Mouse (Mus musculus) layer of hippocampus, adult 2 months (tissue): ENCODE data around the gene Epc2. TPM values are rescaled to one million over a fixed set of nuclear protein-coding genes. Genes with fewer than 3 reads are reported as not detected.
A peak's percentile ranks its signal among the peaks of the same experiment; 100 is the strongest.

Source experiments
- DNase-seq, 2 experiments: peaks; one replicate each; pipeline ENCODE4 v3.0.0; 2022; ENCODE audit warnings: low spot score in 2 of 2
- H3K27ac ChIP-seq: fragments of 200-600 bp; 2 replicates; pipeline ENCODE4 v1.8.1; 2022
- H3K4me3 ChIP-seq: fragments of 200-600 bp; 2 replicates; pipeline ENCODE4 v1.8.1; 2022; ENCODE audit warnings: mild to moderate bottlenecking
- CTCF ChIP-seq: fragments of 200-600 bp; conservative IDR thresholded peaks from 2 replicates; pipeline ENCODE4 v1.8.1; 2022; ENCODE audit warnings: antibody characterized with exemption, mild to moderate bottlenecking, moderate library complexity
- long read RNA-seq, 2 experiments: library from polyadenylated mRNA; stranded (forward); transcript quantifications; one replicate each; pipeline ENCODE4 v2.0.0; 2021; ENCODE audit warnings: borderline mapping rate in 2 of 2
- total RNA-seq, 2 experiments: library from RNA; stranded (reverse); gene quantifications; 2 replicates each; pipeline ENCODE4 v1.2.3; 2021

The Epc2 gene
- 10 to 100 TPM; 51.4 to 62.7 TPM for total RNA-seq
- long read RNA-seq, experiment 1, partial matches to known transcripts, result 7 of 9 reads
- long read RNA-seq, experiment 1, other reads (novel, unspliced or antisense), result 2 of 9 reads
- long read RNA-seq, experiment 2, full-length matches to known transcripts, result 1 of 11 reads
- long read RNA-seq, experiment 2, partial matches to known transcripts, result 7 of 11 reads
- long read RNA-seq, experiment 2, other reads (novel, unspliced or antisense), result 3 of 11 reads

DNA sequence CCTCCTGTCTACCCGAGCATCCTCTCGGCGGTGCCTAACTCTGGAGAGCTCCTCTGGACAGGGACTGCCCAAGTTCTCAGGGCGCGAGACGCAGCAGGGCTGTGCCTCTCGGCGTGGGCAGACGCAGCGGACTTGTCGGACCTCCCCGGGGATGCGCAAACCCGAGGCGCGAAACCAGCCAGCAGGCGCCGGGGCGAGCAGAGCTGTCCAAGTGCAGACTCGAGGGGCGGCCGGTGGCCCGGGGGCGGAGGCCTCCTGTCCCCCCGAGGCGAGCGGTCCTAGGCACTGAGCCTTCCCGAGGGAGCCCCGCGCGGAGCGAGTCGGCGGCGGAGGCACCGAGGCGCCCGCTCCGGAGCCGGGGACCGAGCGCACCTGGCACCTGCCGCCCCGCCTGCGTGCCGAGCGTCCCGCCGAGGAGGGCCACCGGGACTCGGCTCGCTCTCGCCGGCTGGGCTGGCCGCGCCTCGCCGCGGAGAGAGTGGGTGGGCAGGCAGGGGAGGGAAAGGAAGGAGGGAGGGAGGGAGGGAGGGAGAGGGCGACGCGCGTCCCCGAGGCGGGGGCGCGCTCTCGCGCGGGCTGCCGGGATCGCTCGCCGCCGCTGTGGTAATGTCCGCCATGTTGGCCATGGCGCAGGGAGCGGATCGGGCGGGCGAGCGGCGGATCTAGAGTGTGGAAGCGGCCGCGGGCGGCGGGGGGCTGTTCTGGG, at the start of gene Epc2:
Epc2 (plus strand) TSS at position 556 of the 706 bp plus-strand sequence.
- Histone ChIP-seq H3K4me3 (peak within 1 kb of the TSS; percentile 88), H3K27ac (peak within 1 kb of the TSS; percentile 100)
- peak; percentile 76 to 82 for DNase-seq
- no peak for TF ChIP-seq CTCF

DNA sequence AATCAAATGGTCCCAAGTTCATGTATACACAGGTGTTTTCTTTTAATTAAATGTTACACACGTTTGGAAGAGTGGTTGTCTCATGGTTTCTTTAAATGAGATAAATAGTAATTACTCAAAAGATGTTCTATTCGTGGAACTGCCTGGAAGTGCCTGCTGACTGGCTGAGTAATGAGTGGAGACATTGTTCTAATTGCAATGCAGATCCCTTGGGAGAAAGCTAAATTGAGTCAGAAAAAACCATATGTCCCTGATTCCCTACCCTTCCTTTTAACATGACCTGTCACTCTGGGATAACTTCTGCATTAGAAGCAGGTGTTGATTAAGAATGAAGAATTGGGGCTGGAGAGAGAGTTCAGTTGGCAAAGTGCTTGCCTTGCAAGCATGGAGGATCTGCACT, 45.3 kb upstream of the Epc2 start:
- H3K27ac ChIP-seq, result no peak overlapping the region
- TF ChIP-seq CTCF, result no peak
- H3K4me3 ChIP-seq, result no peak overlapping the region
- DNase-seq, result no peak

DNA sequence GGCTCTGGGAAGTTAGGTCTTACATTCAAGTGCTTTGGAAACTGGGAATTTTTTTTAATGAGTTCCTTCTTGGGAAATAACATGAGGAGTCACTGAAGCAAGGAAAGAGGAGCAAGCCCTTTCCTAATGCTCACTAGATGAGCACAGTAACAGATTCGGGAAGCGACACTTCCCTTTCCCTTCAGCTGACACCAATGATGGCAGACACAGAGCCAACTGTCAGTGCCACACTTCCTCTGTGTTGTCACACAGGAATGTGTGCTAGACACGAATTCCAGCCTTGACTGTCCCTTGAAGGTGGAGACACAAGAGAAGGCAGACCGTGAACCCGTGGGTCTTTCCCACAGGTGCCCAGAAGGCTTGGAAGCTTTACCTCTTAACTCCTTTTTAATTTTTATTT, 39.6 kb upstream of the Epc2 start:
- Histone ChIP-seq H3K4me3 (no peak overlapping the region), H3K27ac (no peak overlapping the region)
- DNase-seq, result no peak
- TF ChIP-seq CTCF, result no peak

DNA sequence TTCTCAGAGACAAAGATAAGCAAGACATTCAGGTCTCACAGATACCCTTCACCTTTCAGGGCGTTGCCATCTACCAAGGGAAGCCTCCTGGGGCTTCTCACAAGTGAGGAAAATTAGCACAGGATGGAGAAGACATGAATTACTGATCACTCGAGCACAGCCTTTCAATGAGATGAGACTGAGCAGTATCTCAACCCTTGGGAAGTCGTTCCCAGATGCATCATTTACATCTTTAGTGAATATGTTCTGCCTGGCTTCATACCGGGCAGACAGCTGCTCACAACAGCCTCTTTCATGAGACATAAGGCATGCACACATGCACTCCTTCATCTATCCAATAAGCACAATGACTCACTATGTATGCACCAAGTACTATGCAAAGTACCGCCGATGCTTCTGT, 38.7 kb upstream of the Epc2 start:
- H3K27ac ChIP-seq, result no peak overlapping the region
- peak in 1 of 2 experiments; percentile 43 for DNase-seq
- no peak overlapping the region for H3K4me3 ChIP-seq
- no peak for TF ChIP-seq CTCF

DNA sequence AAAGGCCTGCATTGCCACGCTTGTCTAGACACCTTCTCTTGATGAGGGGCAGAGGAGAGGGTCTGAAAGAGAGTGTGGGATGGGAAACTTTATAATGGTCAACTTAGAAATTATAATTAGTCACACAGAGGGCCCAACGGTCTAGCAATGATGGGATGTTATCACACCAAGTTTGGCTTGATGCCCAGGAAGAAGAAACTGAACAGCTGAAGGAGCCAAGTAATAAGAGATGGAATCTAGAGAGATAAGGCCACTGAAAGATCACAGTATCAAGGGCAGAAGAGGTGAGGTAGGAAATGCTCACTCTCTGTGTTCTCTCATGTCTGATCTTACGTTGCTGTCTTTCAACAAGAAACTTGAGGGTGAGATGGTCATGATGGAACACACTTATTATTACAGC, 35.4 kb upstream of the Epc2 start:
- Histone ChIP-seq H3K27ac (no peak overlapping the region), H3K4me3 (no peak overlapping the region)
- DNase-seq, result no peak
- no peak for TF ChIP-seq CTCF

DNA sequence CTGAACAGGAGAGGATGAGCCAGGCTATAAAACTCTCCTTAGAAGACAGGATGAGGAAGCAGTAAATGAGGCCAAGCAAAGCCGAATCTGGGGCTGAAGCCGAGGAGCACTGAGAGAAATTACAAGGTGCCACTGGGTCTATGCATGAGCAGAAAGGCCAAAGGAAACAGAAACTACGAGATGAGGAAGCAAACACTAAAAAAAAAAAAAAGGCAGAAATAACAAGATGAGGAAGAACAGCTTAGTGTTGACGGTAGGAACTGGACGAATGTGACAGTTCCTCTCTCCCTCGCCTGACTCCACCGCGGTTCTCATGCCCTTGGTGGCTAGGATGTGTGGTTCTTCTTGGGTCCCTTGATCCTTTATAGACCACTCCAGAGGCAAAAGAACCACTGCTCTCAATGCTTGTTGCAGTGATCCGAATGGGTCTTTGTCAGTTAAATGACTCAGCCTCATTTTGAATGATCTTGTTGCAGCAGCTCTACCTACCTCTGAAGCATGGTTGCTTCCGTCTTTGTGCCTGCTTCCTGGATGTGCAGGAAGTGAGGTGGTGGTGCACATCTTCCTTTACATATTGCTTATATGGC, 34.2 kb upstream of the Epc2 start:
- no peak for TF ChIP-seq CTCF
- 0 out of 2 replicates have a peak overlapping the region, but pooled peaks have one; percentile 23 for H3K27ac ChIP-seq
- no peak overlapping the region for H3K4me3 ChIP-seq
- DNase-seq, result no peak

DNA sequence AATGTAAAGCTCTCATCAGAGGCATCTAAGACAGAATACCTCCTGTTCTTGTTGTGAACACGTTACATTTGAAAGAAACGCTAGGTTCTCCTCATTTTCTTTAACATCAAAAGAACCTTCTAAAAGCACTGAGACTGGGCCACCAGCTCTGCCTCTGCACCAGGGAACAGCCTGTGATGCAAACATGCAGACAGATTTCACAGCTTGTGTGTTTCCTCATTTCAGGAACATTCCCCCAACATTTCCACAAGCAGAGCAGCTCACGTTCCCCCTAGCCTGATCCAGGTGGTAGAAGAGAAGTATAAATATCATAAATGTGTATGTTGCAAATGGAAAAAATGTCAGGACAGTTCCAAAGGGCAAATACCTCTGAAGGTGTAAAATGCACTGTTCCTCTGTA, 30.9 kb upstream of the Epc2 start:
- DNase-seq, result peak; percentile 28 to 39
- no peak for TF ChIP-seq CTCF
- Histone ChIP-seq H3K27ac (no peak overlapping the region), H3K4me3 (no peak overlapping the region)

DNA sequence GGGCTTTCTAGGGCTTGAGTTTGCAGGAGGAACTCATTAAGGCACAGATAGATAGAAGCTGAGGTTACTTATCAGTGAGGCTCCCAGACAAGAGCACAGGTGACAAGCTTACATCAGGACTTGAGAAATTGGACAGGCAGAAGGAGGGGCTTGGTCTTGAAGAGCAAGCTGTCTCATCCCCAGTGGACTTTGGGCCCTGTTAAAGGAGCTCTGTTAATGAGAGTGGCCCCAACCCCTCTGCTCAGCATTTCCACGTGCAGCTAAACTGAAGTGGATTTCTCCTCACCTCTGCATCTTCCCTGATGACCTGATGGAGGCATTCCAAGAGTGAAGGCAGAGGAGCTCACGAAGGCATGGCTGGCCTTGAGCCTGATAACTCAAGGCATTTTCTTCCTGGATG, 27.4 kb upstream of the Epc2 start:
- no peak for DNase-seq
- Histone ChIP-seq H3K4me3 (no peak overlapping the region), H3K27ac (no peak overlapping the region)
- TF ChIP-seq CTCF, result no peak

DNA sequence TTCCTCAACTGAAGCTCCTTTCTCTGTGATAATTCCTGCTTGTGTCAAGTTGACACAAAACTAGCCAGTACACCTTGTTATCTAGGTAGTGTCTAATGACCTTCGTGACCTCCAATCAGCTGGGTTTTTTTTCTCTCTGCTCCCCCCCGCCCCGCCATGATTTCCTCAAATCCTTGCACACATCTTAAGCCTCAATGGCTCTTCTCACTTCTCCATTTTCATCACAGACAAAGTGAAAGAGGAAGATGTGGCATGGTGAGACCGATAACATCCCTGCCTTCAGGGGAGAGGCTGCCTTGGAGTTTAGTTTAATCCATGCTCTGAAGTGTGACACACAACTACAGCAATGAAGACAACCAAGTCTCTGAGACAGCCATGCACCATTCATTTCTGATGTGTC, 26.5 kb upstream of the Epc2 start:
- no peak overlapping the region for H3K4me3 ChIP-seq
- no peak for DNase-seq
- H3K27ac ChIP-seq, result no peak overlapping the region
- TF ChIP-seq CTCF, result no peak

DNA sequence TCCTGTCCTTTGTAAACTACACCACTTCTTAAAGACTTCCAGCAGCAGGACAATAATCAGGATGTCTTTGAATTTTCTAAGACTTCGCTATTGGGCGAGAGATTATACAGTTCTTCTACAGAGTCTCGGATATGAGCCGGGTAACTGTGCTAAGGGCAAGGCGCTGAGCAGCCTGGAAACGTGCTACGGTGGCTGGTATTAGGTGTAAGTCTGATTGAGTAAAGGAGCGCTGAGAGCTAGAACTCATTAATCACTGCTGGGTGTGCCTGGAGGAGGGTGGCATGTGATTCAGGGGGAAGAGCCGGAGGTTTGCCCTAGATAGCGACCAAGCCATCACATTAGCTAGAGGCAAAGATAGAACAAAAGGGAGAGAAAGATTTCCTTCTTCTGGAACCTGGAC, 25.1 kb upstream of the Epc2 start:
- no peak for TF ChIP-seq CTCF
- no peak for DNase-seq

DNA sequence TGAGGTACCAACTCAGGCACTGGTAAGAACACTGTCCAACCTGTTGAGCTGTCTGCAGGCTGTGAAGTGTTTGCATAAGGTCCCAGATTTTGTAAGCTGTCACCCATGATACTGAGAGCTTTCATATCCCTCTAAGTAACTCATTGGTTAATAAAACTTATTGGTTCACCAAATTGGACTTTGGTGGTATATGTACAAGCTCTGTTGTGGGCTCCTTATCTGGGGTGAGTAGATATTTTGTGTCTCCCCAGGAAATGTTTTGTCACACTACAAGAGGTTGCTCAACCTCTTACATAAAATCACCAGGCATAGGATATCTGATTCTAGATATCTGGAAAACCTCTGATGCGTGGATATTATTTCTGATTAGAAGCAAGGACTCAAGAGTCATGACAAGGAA, 20.3 kb upstream of the Epc2 start:
- TF ChIP-seq CTCF, result no peak
- Histone ChIP-seq H3K4me3 (no peak overlapping the region), H3K27ac (no peak overlapping the region)
- DNase-seq, result no peak

More for the DNA sequence above, 25.1 kb upstream of the Epc2 start:
- Histone ChIP-seq H3K4me3 (no peak overlapping the region), H3K27ac (no peak overlapping the region)

DNA sequence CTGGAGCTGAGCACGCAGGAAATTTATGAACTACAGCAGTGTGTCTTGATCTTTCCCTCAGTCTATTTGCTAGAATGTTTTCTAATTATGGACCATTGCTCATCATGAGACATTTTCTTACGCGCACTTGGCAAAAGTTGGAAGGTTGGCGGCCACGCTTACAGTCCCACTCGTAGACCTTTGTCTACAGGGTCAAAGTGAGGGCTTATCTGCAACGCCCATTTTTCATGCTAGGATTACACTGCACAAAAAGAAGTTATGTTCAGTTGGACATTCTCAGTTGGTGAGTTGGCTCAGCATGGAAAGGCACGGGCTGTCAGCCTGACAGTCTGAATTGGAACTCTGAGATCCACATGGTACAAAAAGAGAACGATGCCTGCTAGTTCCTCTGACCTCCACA, 18.1 kb upstream of the Epc2 start:
- TF ChIP-seq CTCF, result no peak
- H3K4me3 ChIP-seq, result no peak overlapping the region
- no peak for DNase-seq
- H3K27ac ChIP-seq, result no peak overlapping the region

DNA sequence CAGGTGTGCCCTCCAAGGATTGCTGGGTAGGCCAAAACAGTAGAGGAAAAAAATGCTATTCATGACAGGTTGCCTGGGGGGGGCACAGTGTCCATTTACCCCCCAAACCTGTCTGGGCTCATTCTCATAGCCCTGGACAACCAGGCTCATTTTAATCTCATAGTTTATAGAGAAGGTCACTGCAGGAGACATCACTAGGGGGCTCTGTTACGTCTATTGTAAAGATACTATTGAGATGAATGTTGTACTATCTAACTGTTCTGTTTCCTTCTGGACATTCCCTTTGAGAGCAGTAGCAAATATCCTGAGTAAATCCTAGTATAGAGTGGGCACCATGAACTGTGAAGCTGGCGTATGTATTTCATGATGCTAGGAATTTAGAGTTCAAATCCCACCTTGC, 5.0 kb upstream of the Epc2 start:
- Histone ChIP-seq H3K27ac (no peak overlapping the region), H3K4me3 (no peak overlapping the region)
- DNase-seq, result no peak
- TF ChIP-seq CTCF, result peak; percentile 56
